ENCODE assay signal across 10 mouse cellular contexts in the genomic region with DNA sequence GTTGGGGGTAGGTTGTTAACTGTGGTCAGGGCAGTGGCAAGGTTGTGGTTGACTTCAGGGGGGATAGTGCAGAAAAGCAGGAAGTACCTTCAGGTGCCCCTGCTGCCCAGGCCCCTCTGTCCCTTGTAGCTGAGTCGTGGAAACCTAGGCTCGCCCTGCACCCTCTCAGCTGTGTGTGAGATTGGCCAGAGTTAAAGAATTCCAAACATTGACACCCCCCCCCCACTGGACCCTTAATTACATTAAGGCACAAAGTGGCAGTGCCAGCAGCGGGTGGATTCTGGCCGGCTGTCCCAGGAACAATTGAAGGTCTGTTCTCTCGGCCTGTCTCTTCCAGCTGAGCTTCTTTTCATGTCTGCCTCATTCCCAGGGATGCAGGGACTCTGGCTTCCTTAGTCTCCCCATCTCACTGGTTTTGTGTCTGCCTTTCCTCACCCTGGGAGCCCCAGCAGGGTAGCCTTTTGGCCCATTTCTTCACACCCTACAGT. TPM values are rescaled to one million over a fixed set of nuclear protein-coding genes. Genes with fewer than 3 reads are reported as not detected.
DNase-seq lines count a peak whose midpoint lies in the region; ATAC-seq and TF ChIP-seq lines count a peak whose summit lies in the region.
"Had no signal": no experiment of that assay in that cellular context is flagged by ENCODE, and none has a peak within 500 bp of the region (broad histone marks: within the 10 kb centered on the region; RNA-seq: fewer than 3 reads in every experiment).

No protein-coding gene starts in this region.

- H3K27ac ChIP-seq in embryonic facial prominence, embryonic 12.5 days, result peak overlapping the region; percentile 46; the same call in 1 of the 2 replicates
- H3K27ac ChIP-seq in hindbrain, embryonic 13.5 days, result peak overlapping the region; percentile 82
- peak overlapping the region; percentile 72 for H3K27ac ChIP-seq in midbrain, embryonic 15.5 days
- H3K27ac ChIP-seq in lung, postnatal 0 days (ENCODE audit: low read length), result no peak overlapping the region
- H3K27ac ChIP-seq: limb, embryonic 15.5 days had no signal

- peaks cover 41% of the 10 kb centered on the region for H3K4me1 ChIP-seq in embryonic facial prominence, embryonic 12.5 days
- H3K4me1 ChIP-seq in hindbrain, embryonic 13.5 days (replicated peaks), result peaks cover 61% of the 10 kb centered on the region
- peaks cover 13% of the 10 kb centered on the region for H3K4me1 ChIP-seq in midbrain, embryonic 15.5 days
- no peaks in the 10 kb centered on the region; the same call in 1 of the 2 replicates for H3K4me1 ChIP-seq in lung, postnatal 0 days (ENCODE audit: insufficient read depth, low read depth, low read length)

- H3K27me3 ChIP-seq in embryonic facial prominence, embryonic 12.5 days, result no peaks in the 10 kb centered on the region
- H3K27me3 ChIP-seq in hindbrain, embryonic 13.5 days, result no peaks in the 10 kb centered on the region
- H3K27me3 ChIP-seq in midbrain, embryonic 15.5 days (replicated peaks), result no peaks in the 10 kb centered on the region
- H3K27me3 ChIP-seq in lung, postnatal 0 days (replicated peaks; ENCODE audit: insufficient read depth, low read length), result no peaks in the 10 kb centered on the region
- H3K27me3 ChIP-seq: limb, embryonic 15.5 days had no signal

- no peaks in the 10 kb centered on the region for H3K9me3 ChIP-seq in embryonic facial prominence, embryonic 12.5 days
- H3K9me3 ChIP-seq in hindbrain, embryonic 13.5 days, result no peaks in the 10 kb centered on the region
- no peaks in the 10 kb centered on the region for H3K9me3 ChIP-seq in midbrain, embryonic 15.5 days
- no peaks in the 10 kb centered on the region for H3K9me3 ChIP-seq in lung, postnatal 0 days (ENCODE audit: low read length)
- H3K9me3 ChIP-seq: limb, embryonic 15.5 days had no signal

- 0 out of 2 replicates have a peak, but pooled peaks cover 2% of the 10 kb centered on the region for H3K36me3 ChIP-seq in embryonic facial prominence, embryonic 12.5 days
- no peaks in the 10 kb centered on the region for H3K36me3 ChIP-seq in hindbrain, embryonic 13.5 days
- H3K36me3 ChIP-seq in midbrain, embryonic 15.5 days (replicated peaks), result no peaks in the 10 kb centered on the region
- no peaks in the 10 kb centered on the region for H3K36me3 ChIP-seq in lung, postnatal 0 days (ENCODE audit: insufficient read depth, low read length)
- H3K36me3 ChIP-seq: limb, embryonic 15.5 days had no signal

- DNase-seq in left cerebral cortex, adult 11 months (ENCODE audit: low spot score), result peak; percentile 32
- no peak for DNase-seq in left cerebral cortex, adult 9 months (ENCODE audit: low spot score in 2 of 2)
- DNase-seq in liver, result no peak
- DNase-seq in gastrocnemius, postnatal 36 days, result no peak
- no peak for DNase-seq in lung, postnatal 0 days (ENCODE audit: low spot score)
- DNase-seq: adrenal gland, postnatal 25 days had no signal

- 17% methylated on average over 5 of the region's 5 CpGs for WGBS in embryonic facial prominence, embryonic 12.5 days
- WGBS in hindbrain, embryonic 13.5 days, result 13% methylated on average over 5 of the region's 5 CpGs
- WGBS in midbrain, embryonic 15.5 days, result 22% methylated on average over 5 of the region's 5 CpGs
- WGBS in lung, postnatal 0 days, result 41% methylated on average over 5 of the region's 5 CpGs

- ATAC-seq in embryonic facial prominence, embryonic 12.5 days (ENCODE audit: insufficient number of reproducible peaks, insufficient read depth, low FRiP score, low TSS enrichment), result no peak
- ATAC-seq in hindbrain, embryonic 13.5 days (ENCODE audit: low FRiP score), result peak; percentile 74
- ATAC-seq in midbrain, embryonic 15.5 days (replicated peaks), result 0 out of 2 replicates have a peak, but pooled peaks have one; percentile 39
- ATAC-seq in lung, postnatal 0 days, result no peak

- intact Hi-C loops in gastrocnemius, postnatal 36 days (cut with DNase I), result no loop called here

- no peak overlapping the region for H3K4me3 ChIP-seq in embryonic facial prominence, embryonic 12.5 days
- no peak overlapping the region for H3K4me3 ChIP-seq in hindbrain, embryonic 13.5 days
- no peak overlapping the region for H3K4me3 ChIP-seq in midbrain, embryonic 15.5 days
- no peak overlapping the region for H3K4me3 ChIP-seq in lung, postnatal 0 days (ENCODE audit: low read depth, low read length)
- H3K4me3 ChIP-seq: limb, embryonic 15.5 days had no signal

- H3K9ac ChIP-seq in embryonic facial prominence, embryonic 12.5 days, result no peak overlapping the region
- H3K9ac ChIP-seq in hindbrain, embryonic 13.5 days, result no peak overlapping the region
- H3K9ac ChIP-seq in midbrain, embryonic 15.5 days, result no peak overlapping the region
- no peak overlapping the region for H3K9ac ChIP-seq in lung, postnatal 0 days (replicated peaks; ENCODE audit: low read depth)
- H3K9ac ChIP-seq: limb, embryonic 15.5 days had no signal

- no peak overlapping the region for H3K4me2 ChIP-seq in embryonic facial prominence, embryonic 12.5 days (replicated peaks)
- H3K4me2 ChIP-seq in hindbrain, embryonic 13.5 days, result no peak overlapping the region
- H3K4me2 ChIP-seq in midbrain, embryonic 15.5 days, result no peak overlapping the region
- H3K4me2 ChIP-seq in lung, postnatal 0 days (replicated peaks; ENCODE audit: low read depth, low read length), result no peak overlapping the region
- H3K4me2 ChIP-seq: limb, embryonic 15.5 days had no signal

- no peak for TF ChIP-seq CTCF in lung, postnatal 0 days (IDR thresholded peaks at IDR 0.05)

- TF ChIP-seq EP300 in lung, postnatal 0 days (IDR thresholded peaks at IDR 0.05), result no peak

RNA-seq across cellular contexts. Expression of gene Cuedc1, which starts 28.5 kb away (rescaled TPM):
- polyA plus RNA-seq in embryonic facial prominence, embryonic 12.5 days (2016; fragmentation: Nextera tagmentation; extraction: Ambion mirVana), result 36.4 and 42.0 TPM in 2 replicates
- polyA plus RNA-seq in hindbrain, embryonic 13.5 days (2015; fragmentation: Nextera tagmentation; extraction: Ambion mirVana), result 46.4 and 49.5 TPM in 2 replicates
- polyA plus RNA-seq in midbrain, embryonic 15.5 days (2015; fragmentation: Nextera tagmentation; extraction: Ambion mirVana), result 50.2 and 54.6 TPM in 2 replicates
- 10 to 100 TPM; 80.3 to 96.9 TPM for total RNA-seq in gastrocnemius, postnatal 36 days (2021)
- 14.6 TPM in 2 replicates for polyA plus RNA-seq in lung, postnatal 0 days (2015; fragmentation: Nextera tagmentation; extraction: Ambion mirVana)

RNA-seq across cellular contexts. Expression of gene Vezf1, which starts 58.3 kb away (rescaled TPM):
- 59.0 and 59.8 TPM in 2 replicates for polyA plus RNA-seq in embryonic facial prominence, embryonic 12.5 days (2016; fragmentation: Nextera tagmentation; extraction: Ambion mirVana)
- 53.9 TPM in 2 replicates for polyA plus RNA-seq in hindbrain, embryonic 13.5 days (2015; fragmentation: Nextera tagmentation; extraction: Ambion mirVana)
- polyA plus RNA-seq in midbrain, embryonic 15.5 days (2015; fragmentation: Nextera tagmentation; extraction: Ambion mirVana), result 50.6 and 52.2 TPM in 2 replicates
- 10 to 100 TPM; 50.0 to 71.2 TPM for total RNA-seq in gastrocnemius, postnatal 36 days (2021)
- polyA plus RNA-seq in lung, postnatal 0 days (2015; fragmentation: Nextera tagmentation; extraction: Ambion mirVana), result 26.8 TPM in 2 replicates

Comparison
In these comparisons a context has a peak if more than half of its experiments do, and no peak if none do; other contexts are left out.
1. ATAC-seq: peak in hindbrain, embryonic 13.5 days (single experiment) and midbrain, embryonic 15.5 days (single experiment); none in embryonic facial prominence, embryonic 12.5 days (single experiment) and lung, postnatal 0 days (single experiment).